Mouse (Mus musculus): Measurements from ENCODE around the gene Taf15.

DNA sequence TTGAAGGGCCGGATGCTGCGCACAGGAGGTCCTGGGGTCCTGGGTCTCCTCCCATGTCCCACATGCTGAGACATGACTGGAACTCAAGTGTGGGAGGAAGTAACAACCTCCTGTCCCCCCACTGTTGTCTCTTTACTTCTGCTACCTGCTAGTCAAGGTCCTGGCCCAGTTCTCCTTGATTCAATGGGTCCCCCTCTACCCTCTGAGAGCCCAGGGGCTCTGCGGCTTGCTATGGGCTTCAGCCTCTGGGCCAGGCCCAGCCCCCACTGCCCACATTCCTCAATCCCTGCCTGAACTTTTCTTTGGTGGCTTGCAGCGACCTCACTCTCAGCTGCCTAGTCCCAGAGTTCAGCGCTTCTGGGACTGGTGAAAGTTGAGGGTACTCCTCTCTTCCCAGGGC, 43.5 kb upstream of the Taf15 start, which contains the start of gene Gas2l2:
- no peak for TF ChIP-seq CTCF (IDR thresholded peaks at IDR 0.05; ENCODE audit: control insufficient read depth, insufficient read depth, insufficient read length)
- no peak for TF ChIP-seq MAX (IDR thresholded peaks at IDR 0.05)
- TF ChIP-seq CEBPB (IDR thresholded peaks at IDR 0.05; ENCODE audit: low read depth) = no peak
